Mouse (Mus musculus) neural tube, embryonic 13.5 days (tissue): ENCODE results near the gene Rin2. TPM values are rescaled to one million over a fixed set of nuclear protein-coding genes. Genes with fewer than 3 reads are reported as not detected.

Experiments
- ATAC-seq: fragments of 200-750 bp; cut with Nextera tagmentation; 2 replicates; pipeline ENCODE4 v1.8.0; 2017; ENCODE audit warnings: low read depth, mild to moderate bottlenecking, moderate TSS enrichment, moderate library complexity
- H3K27ac ChIP-seq: fragments of 300-500 bp; sonication (generic); replicated peaks from 2 replicates; pipeline ENCODE4 v1.5.1; 2015; ENCODE audit warnings: moderate library complexity, mild to moderate bottlenecking, inconsistent platforms
- H3K27me3 ChIP-seq: fragments of 300-500 bp; sonication (generic); 2 replicates; pipeline ENCODE4 v1.6.1; 2015; ENCODE audit warnings: mild to moderate bottlenecking, inconsistent platforms
- H3K36me3 ChIP-seq: fragments of 300-500 bp; sonication (generic); 2 replicates; pipeline ENCODE4 v1.6.1; 2015; ENCODE audit warnings: mild to moderate bottlenecking, inconsistent platforms
- H3K4me1 ChIP-seq: fragments of 300-500 bp; sonication (generic); replicated peaks from 2 replicates; pipeline ENCODE4 v1.6.1; 2015; ENCODE audit warnings: inconsistent platforms
- H3K4me2 ChIP-seq: fragments of 300-500 bp; sonication (generic); 2 replicates; pipeline ENCODE4 v1.6.1; 2015; ENCODE audit warnings: inconsistent platforms, mild to moderate bottlenecking, moderate library complexity
- H3K4me3 ChIP-seq: fragments of 300-500 bp; sonication (generic); 2 replicates; pipeline ENCODE4 v1.5.1; 2015; ENCODE audit warnings: mild to moderate bottlenecking, inconsistent platforms
- H3K9ac ChIP-seq: fragments of 300-500 bp; sonication (generic); 2 replicates; pipeline ENCODE4 v1.6.1; 2015; ENCODE audit warnings: moderate library complexity, mild to moderate bottlenecking, inconsistent platforms
- H3K9me3 ChIP-seq: fragments of 300-500 bp; sonication (generic); 2 replicates; pipeline ENCODE4 v1.6.1; 2016; ENCODE audit warnings: inconsistent platforms
- WGBS: fragments of 180-500 bp; shearing (Covaris S2); methylation state at CpG from one replicate; pipeline ENCODE4 v1.1.7; 2015; 5-methylcytosine and 5-hydroxymethylcytosine counted together
- polyA plus RNA-seq: library from polyadenylated mRNA; unstranded; fragments of >200 nt; fragmentation: Nextera tagmentation; extraction: Ambion mirVana; gene quantifications from 2 replicates; pipeline ENCODE4 v1.2.1, GENCODE M21; 2015

Gene Rin2
- polyA plus RNA-seq, 1 experiment from 2014 or later: 17.2 TPM

DNA sequence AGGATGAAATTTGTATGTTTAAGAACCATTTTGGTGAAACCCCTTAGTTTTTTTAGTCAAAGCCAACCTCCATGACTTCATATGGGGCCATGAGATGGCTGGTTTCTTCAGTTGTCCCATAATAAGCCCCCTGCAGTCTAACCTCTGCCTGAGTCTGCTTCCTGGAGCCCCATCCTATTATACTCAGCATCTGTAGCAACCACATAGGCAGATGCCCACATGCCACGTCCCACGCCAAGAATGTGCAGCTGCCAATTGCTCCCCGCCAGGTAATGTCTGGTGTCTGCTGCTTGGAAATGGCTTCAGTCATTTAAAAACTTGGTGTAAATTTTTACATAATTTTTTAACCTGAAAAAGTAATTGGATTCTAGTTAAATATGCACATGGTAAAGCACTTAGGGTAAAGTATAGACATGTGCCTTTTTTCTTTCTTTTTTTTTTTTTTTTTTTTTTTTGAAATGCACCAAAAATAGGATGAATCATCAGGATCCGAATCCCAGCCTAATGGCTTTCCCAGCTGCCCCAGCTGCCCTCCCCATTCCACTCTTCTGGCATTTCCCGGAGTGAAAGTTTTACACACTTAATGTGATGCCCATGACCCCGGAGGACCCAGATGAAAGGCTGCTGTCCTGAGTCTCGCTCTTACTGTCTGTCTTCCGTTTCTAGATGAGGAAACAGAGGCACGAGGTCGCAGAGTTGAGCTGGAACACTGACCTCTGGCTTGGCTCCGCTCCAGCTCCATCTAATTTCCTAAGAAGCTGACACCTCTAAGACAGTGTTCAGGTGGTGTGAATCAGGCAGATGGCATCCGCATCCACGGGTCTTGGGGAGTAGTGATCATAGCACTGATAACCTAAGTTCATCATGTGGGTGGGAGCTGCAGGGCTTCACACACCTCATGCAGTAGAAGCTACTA is 68.0 kb downstream of the Rin2 start:
- H3K27me3 ChIP-seq: no peaks in the 10 kb centered on the region
- H3K9me3 ChIP-seq: no peaks in the 10 kb centered on the region
- no peak for ATAC-seq
- no peak overlapping the region for H3K9ac ChIP-seq
- no peaks in the 10 kb centered on the region for H3K4me1 ChIP-seq
- H3K4me2 ChIP-seq: no peak overlapping the region
- no peak overlapping the region for H3K27ac ChIP-seq
- H3K4me3 ChIP-seq: no peak overlapping the region
- 73% methylated on average over 13 of the region's 13 CpGs for WGBS
- no peaks in the 10 kb centered on the region for H3K36me3 ChIP-seq

DNA sequence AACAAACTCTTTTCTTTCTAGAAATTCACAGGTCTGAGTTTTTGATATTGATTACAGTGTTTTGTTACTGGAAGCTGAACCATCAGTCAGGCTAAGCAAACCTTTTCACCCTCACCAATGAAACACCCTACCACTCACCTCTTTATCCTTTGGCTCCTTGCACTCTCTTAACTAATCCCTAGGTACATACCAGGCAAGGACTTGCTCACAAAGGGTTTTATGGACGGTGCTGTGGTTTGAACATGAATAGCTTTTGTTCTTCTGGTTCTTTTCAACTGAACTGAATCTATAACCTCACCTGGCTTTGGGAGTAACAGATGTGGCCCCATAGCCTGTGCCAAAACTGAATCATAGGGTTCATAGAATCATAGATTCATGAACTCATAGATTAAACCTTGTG is 71.4 kb downstream of the Rin2 start:
- ATAC-seq: no peak
- Histone ChIP-seq H3K9me3 (no peaks in the 10 kb centered on the region), H3K27me3 (no peaks in the 10 kb centered on the region), H3K27ac (no peak overlapping the region), H3K4me2 (no peak overlapping the region), H3K4me1 (no peaks in the 10 kb centered on the region), H3K36me3 (no peaks in the 10 kb centered on the region), H3K4me3 (no peak overlapping the region), H3K9ac (no peak overlapping the region)
- WGBS: 69% methylated on average over 1 of the region's 1 CpGs

DNA sequence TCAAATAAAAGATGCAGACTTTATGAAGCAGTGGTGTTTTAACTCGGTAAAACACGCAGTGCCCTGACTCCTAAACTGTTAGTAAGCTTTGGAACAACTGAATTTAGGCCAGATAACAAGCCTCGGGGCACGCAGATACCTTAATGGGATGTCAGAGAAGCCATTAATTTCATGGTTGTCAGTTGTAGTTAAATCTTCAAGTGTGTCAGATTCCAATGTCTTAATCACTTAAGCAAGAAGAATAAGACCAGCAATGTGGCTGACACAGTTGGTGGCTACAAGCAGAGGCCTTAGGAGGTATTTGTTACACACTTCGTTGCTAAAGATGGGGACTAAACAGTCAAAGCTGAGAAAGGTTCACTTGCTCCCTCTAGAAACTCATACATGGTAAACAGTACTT is 74.6 kb downstream of the Rin2 start:
- Histone ChIP-seq H3K36me3 (no peaks in the 10 kb centered on the region), H3K4me3 (no peak overlapping the region), H3K27ac (no peak overlapping the region), H3K4me2 (no peak overlapping the region), H3K27me3 (no peaks in the 10 kb centered on the region), H3K9me3 (no peaks in the 10 kb centered on the region), H3K9ac (no peak overlapping the region), H3K4me1 (no peaks in the 10 kb centered on the region)
- WGBS: 52% methylated on average over 5 of the region's 5 CpGs
- ATAC-seq: no peak

DNA sequence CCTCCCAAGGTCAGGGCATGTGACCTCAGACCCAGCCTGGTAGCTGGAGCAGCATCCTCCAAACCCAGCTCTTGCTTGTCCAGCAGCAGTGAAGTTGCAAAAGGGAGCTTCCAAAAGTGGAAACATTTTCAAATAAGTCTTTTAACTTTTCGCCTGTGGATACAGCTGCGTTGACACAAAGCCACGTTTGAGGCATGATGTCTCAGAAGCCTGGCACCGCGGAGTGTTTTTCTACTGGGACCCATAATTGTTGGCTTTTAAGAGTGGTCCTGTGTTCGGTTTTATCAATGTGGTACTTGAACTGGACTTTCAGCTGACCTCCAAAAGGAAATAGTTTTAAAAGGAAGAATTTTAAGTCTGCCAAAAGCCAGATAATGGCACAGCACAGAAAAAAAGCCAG is 77.6 kb downstream of the Rin2 start:
- Histone ChIP-seq H3K27ac (no peak overlapping the region), H3K4me1 (0 out of 2 replicates have a peak, but pooled peaks cover 5% of the 10 kb centered on the region), H3K4me2 (no peak overlapping the region), H3K9ac (no peak overlapping the region), H3K4me3 (no peak overlapping the region), H3K9me3 (no peaks in the 10 kb centered on the region), H3K27me3 (no peaks in the 10 kb centered on the region), H3K36me3 (no peaks in the 10 kb centered on the region)
- no peak for ATAC-seq
- 81% methylated on average over 6 of the region's 6 CpGs for WGBS

DNA sequence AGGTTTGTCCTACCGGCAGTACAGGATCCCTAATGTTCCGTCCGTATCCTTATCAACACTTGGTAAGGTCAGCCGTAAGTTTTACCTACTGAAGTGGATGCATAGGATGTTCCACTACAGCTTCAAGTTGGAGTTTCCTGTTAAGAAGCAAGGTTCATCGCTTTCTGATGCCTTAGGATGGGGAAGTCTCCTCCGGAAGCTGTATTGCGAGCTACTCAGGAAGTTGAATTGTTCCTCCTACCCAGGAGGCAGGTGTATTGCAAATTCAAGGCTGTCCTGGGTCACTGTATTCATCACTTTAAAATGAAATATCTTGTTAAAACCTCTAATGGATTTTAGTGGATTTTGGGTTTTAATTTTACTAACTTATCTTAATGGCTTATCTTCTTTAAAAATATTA is 79.0 kb downstream of the Rin2 start:
- H3K27ac ChIP-seq: no peak overlapping the region
- WGBS: 89% methylated on average over 7 of the region's 7 CpGs
- H3K4me3 ChIP-seq: no peak overlapping the region
- 0 out of 2 replicates have a peak, but pooled peaks cover 5% of the 10 kb centered on the region for H3K4me1 ChIP-seq
- no peaks in the 10 kb centered on the region for H3K27me3 ChIP-seq
- no peak overlapping the region for H3K9ac ChIP-seq
- no peaks in the 10 kb centered on the region for H3K36me3 ChIP-seq
- no peaks in the 10 kb centered on the region for H3K9me3 ChIP-seq
- ATAC-seq: no peak
- H3K4me2 ChIP-seq: no peak overlapping the region

DNA sequence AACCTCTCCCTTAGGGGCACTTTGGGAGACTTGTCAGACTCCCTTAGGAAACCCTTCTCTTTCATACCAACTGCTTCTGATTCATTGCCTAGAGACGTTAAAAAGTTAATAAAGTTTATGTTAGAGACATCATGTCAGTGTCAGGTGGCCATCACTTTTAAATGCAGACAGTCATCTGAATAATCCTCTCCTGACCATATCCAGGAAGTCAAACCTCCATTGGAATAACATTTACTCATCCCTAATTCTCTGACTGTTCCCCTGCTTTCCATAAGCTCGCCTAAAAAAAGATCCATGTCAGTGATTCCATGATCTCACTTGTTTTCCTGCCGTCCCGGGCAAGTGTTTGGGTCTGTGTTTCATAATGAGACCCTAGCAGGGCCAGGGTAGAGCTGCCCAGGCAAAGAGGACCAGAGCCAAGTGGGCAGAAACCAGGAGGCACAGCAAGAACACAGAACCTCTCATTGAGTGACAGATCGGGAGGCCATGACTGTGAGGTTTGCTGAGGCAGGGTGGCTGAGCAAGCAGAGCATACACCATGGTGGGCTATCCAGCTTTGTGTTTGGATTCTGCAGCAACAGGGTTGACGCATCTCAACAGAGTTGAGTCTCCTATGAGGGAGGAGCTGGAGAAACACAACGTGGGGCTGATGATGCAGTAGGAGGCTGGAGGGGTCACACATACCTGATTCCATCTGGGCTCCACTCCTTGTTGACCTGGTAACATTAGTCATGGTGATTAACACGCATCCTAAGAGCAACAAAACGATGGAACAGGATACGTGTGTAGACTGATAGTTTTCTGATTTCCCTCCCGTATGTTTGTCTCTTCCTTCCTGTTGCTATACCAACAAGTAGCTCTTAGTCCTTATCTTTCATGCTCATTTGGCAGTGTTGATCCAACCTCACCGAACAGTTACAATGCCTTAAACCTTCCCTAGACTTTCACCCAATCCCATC is 81.1 kb downstream of the Rin2 start:
- H3K4me2 ChIP-seq: no peak overlapping the region
- no peaks in the 10 kb centered on the region for H3K36me3 ChIP-seq
- no peak overlapping the region for H3K4me3 ChIP-seq
- H3K4me1 ChIP-seq: 0 out of 2 replicates have a peak, but pooled peaks cover 5% of the 10 kb centered on the region
- H3K9me3 ChIP-seq: no peaks in the 10 kb centered on the region
- ATAC-seq: no peak
- no peak overlapping the region for H3K9ac ChIP-seq
- H3K27me3 ChIP-seq: no peaks in the 10 kb centered on the region
- WGBS: 80% methylated on average over 12 of the region's 12 CpGs
- no peak overlapping the region for H3K27ac ChIP-seq

DNA sequence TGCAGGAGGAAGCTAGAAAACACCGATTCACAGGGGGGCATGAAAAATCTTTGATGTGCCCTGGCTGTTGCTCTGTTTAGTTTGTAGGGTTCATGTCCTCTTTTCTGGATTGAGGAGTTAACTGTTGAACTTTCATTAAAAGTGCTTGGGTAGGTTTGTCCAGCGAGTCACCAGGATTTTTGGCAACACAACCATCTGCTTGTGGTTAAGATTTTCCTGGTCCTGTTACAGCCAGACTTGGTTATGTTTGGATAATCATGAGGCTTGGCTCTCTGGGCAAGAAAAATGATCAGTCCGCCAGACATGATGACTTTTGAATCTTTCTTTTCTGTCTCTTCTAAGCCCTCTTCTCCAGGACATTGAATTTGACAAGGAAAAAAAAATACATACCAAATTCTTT is 85.1 kb downstream of the Rin2 start:
- Histone ChIP-seq H3K9me3 (no peaks in the 10 kb centered on the region), H3K27ac (no peak overlapping the region), H3K4me2 (no peak overlapping the region), H3K27me3 (no peaks in the 10 kb centered on the region), H3K4me3 (no peak overlapping the region), H3K36me3 (no peaks in the 10 kb centered on the region), H3K4me1 (0 out of 2 replicates have a peak, but pooled peaks cover 5% of the 10 kb centered on the region), H3K9ac (no peak overlapping the region)
- WGBS: 74% methylated on average over 3 of the region's 3 CpGs
- ATAC-seq: no peak

DNA sequence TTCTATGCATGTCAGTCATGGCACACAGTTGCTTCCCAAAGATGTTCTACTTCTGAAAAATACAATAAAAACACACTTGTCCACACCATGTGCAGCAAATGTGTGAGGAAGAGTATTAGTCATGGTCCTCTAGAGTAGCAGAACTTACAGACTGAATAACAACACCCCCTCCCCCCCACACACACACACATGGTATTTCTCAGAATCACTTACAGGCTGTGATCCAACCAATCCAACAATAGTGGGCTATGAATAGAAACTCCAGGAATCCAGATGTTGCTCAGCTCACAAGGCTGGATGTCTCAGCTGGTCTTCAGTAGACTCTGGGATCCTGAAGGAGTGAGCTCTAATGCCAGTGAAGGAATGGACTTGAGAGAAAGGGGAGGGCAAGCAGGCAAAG is 86.4 kb downstream of the Rin2 start:
- Histone ChIP-seq H3K4me3 (no peak overlapping the region), H3K27me3 (no peaks in the 10 kb centered on the region), H3K36me3 (no peaks in the 10 kb centered on the region), H3K27ac (no peak overlapping the region), H3K4me1 (0 out of 2 replicates have a peak, but pooled peaks cover 5% of the 10 kb centered on the region), H3K9me3 (no peaks in the 10 kb centered on the region), H3K9ac (no peak overlapping the region), H3K4me2 (no peak overlapping the region)
- ATAC-seq: no peak

DNA sequence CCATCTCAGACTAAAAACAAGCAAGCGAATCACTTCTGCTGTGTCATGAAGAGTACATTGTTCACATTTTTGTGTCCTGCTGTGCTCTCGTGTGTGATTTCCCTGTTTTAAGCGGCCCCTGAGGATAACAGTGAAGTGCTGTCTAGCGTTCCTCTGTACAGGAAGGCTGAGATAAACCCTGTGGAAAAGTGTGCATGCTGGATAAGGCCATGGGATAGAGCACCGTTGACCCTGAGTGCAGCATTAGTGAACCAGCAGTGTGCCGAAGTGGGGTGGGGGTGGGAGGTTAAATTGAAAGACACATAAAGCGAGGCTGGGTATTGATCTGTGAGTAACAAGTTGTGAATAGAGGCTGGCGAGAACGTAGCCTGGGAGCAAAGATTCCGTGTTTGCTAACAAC is 94.9 kb downstream of the Rin2 start:
- H3K4me3 ChIP-seq: no peak overlapping the region
- H3K9me3 ChIP-seq: no peaks in the 10 kb centered on the region
- 10% methylated on average over 10 of the region's 10 CpGs for WGBS
- no peak overlapping the region for H3K27ac ChIP-seq
- H3K27me3 ChIP-seq: no peaks in the 10 kb centered on the region
- peak overlapping the region; percentile 28; the same call in 1 of the 2 replicates for H3K4me2 ChIP-seq
- H3K9ac ChIP-seq: no peak overlapping the region
- H3K36me3 ChIP-seq: no peaks in the 10 kb centered on the region
- peak; percentile 71 for ATAC-seq
- peaks cover 20% of the 10 kb centered on the region for H3K4me1 ChIP-seq

DNA sequence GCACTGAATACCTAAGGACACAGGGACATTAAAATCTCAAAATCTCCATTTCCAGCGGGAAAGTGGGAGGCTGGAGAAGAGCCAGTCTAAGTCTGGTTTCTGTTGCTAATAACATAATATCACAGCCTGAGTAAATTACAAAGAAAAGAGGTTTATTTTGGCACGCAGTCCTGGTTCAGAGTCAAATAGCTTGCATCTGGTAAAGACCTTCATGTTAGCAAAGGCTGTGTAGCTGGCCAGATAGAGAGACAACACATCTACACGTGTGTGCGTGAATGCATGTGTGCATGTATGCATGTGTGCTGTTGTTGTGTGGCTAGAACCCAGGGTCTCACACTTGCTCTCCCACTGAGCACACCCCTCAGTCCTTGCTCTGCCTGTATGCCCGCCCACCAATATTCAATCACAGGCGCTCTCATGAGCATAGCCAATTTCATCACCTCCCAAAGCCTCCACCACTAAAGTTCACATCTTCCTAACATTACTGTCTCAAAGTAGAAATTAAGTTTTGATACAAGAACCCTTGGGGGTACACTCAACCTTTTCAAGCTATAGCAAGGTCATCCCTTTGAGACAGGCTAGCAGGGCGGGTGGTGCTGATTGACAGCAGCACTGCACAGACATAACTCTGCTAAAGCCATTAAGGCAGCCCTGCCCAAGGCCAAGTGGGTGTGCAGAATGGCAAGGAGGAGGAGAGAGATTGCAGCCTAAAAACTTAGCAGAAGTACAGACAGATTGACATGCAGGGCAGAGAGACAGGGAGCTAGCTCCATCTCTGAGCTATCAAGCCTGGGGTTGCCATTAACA is 95.9 kb downstream of the Rin2 start:
- H3K36me3 ChIP-seq: no peaks in the 10 kb centered on the region
- H3K4me2 ChIP-seq: no peak overlapping the region
- no peak overlapping the region for H3K27ac ChIP-seq
- no peak overlapping the region for H3K9ac ChIP-seq
- H3K4me1 ChIP-seq: peaks cover 20% of the 10 kb centered on the region
- no peak overlapping the region for H3K4me3 ChIP-seq
- H3K27me3 ChIP-seq: no peaks in the 10 kb centered on the region
- 79% methylated on average over 7 of the region's 7 CpGs for WGBS
- no peak for ATAC-seq
- H3K9me3 ChIP-seq: no peaks in the 10 kb centered on the region

DNA sequence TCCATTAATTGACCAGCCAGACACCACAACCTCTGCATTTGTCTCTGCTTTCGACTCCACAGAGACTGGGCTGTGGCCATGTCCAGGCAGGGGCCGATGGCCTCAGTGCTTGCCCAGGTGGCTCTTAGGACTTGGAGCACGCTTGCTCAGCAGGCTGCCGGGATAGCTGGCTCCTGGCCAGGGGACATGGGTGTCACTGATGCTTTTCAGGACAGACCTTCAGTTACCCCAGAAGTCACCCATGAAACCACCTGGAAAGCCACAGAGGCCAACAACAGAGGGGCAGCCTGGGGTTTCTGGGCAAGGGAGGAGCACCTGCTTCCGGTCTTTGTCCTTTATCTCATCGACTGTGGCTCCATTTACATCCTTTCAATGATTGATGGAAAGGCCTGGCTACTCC is 108.2 kb downstream of the Rin2 start:
- H3K36me3 ChIP-seq: no peaks in the 10 kb centered on the region
- no peak overlapping the region for H3K4me2 ChIP-seq
- 68% methylated on average over 6 of the region's 6 CpGs for WGBS
- no peaks in the 10 kb centered on the region for H3K9me3 ChIP-seq
- ATAC-seq: no peak
- no peak overlapping the region for H3K27ac ChIP-seq
- no peak overlapping the region for H3K4me3 ChIP-seq
- peaks cover 36% of the 10 kb centered on the region for H3K4me1 ChIP-seq
- no peaks in the 10 kb centered on the region for H3K27me3 ChIP-seq
- no peak overlapping the region for H3K9ac ChIP-seq
